Mouse (Mus musculus): Measurements from ENCODE around the gene Ccdc113. TPM values are rescaled to one million over a fixed set of nuclear protein-coding genes. Genes with fewer than 3 reads are reported as not detected.
"Not testable (repeated sequence)": the region's sequence is repeated elsewhere in the genome, so short reads cannot be mapped to it uniquely, and the experiment has no call there.

Ccdc113 gene
- total RNA-seq, 4 experiments from 2014 or later = 2.2 to 4.2 (median 3.4) TPM

DNA sequence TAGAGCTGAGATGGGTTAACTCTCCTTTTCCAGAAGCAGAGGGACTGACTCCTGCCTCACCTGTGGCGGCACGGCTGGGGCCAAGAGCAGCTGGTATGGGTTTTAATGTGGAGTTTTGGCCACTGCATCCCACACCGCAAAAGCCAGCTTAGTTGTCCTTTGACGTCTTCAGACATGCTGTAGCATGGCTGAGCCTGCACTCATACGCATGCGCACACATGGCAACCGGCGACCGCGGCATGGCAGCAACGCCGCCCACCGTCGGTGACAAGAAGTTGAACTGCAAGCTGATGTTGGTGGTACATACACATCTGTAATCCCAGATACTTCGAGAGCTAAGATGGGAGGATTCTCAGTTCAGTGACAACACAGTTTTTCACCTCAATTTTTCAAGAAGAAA, 67.4 kb downstream of the Ccdc113 start:
- DNase-seq (ENCODE audit: low spot score in 2 of 2) = no peak

- DNase-seq (ENCODE audit: low spot score in 2 of 2) = no peak
Measured at GRCm38 (mm10) chr8:95602168-95602567, 68.3 kb downstream of the Ccdc113 start.

DNA sequence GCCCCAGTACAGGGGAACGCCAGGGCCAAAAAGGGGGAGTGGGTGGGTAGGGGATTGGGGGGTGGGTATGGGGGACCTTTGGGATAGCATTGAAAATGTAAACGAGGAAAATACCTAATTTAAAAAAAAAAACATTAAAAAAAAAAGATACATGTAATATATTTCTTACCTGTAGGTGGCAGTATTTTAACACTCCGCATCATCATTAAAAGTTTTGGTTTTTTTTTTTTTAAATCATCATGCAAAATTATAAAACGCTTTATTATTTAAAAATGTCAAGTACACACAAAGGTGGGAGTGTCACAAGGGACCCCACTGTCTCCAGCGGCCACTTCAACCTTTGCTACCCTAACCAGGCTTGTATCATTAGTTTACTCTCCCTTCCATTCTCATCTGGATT, 72.6 kb downstream of the Ccdc113 start:
- not testable (repeated sequence) for DNase-seq (ENCODE audit: low spot score in 2 of 2)

DNA sequence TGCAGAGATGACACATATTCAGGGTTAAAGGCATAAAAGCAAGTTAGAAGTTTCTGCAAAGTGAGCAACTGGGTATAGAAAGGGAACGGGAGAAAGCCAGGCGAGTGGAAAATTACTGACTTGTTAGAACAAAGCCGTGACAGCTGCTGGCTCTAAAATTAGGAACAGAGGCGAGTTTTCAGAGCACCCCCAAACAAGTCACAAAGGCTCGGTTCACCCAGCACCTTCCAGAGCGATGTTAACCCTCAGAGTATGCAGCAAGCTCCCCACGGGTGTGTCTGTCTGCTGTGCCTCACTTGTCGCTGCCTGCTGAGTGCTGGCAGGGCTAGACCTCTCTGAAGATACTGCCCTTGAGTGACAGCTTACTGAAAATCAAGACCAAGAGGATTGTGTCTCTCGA, 73.3 kb downstream of the Ccdc113 start:
- peak in 1 of 2 experiments; percentile 39 for DNase-seq (ENCODE audit: low spot score in 2 of 2)

Other genes with a start within 250 kb of the Ccdc113 start
- gene Cngb1, start 227.5 kb upstream of the Ccdc113 start, total RNA-seq (2022) = under 1 TPM; 0.25 to 0.53 (median 0.49) TPM
- not detected for gene Tepp, start 223.5 kb upstream of the Ccdc113 start, total RNA-seq (2022)
- gene Zfp319, start 202.1 kb upstream of the Ccdc113 start, total RNA-seq (2022) = 10 to 100 TPM; 14.7 to 16.3 (median 15.3) TPM
- gene Usb1, start 201.8 kb upstream of the Ccdc113 start, total RNA-seq (2022) = 10 to 100 TPM; 11.4 to 13.8 (median 12.2) TPM
- 10 to 100 TPM; 16.0 to 17.9 (median 16.8) TPM for gene Mmp15, start 181.8 kb upstream of the Ccdc113 start, total RNA-seq (2022)
- 10 to 100 TPM; 52.7 to 60.3 (median 57.4) TPM for gene Cfap20, start 99.2 kb upstream of the Ccdc113 start, total RNA-seq (2022)
- 10 to 100 TPM; 71.1 to 85.2 (median 78.2) TPM for gene Csnk2a2, start 44.0 kb upstream of the Ccdc113 start, total RNA-seq (2022)
- not detected for gene Prss54, start 42.3 kb downstream of the Ccdc113 start, total RNA-seq (2022)
- 1 to 10 TPM; 2.0 to 3.0 (median 2.7) TPM for gene Gins3, start 99.4 kb downstream of the Ccdc113 start, total RNA-seq (2022)
- gene Ndrg4, start 142.9 kb downstream of the Ccdc113 start, total RNA-seq (2022) = 1,000 to 10,000 TPM; 1,680 to 1,868 (median 1,803) TPM
- gene Setd6, start 181.8 kb downstream of the Ccdc113 start, total RNA-seq (2022) = 10 to 100 TPM; 17.6 to 25.4 (median 23.4) TPM